Mouse (Mus musculus) erythroblast, adult 5-6 weeks (primary cell): Measurements from ENCODE around the gene Fbxo9. TPM values are rescaled to one million over a fixed set of nuclear protein-coding genes. Genes with fewer than 3 reads are reported as not detected.
"Not testable (repeated sequence)": the region's sequence is repeated elsewhere in the genome, so short reads cannot be mapped to it uniquely, and the experiment has no call there.

Experiments
- ATAC-seq: replicated peaks from 2 replicates; pipeline ENCODE4 v1.8.0; 2016; ENCODE audit warnings: moderate number of reproducible peaks, mild to moderate bottlenecking, moderate TSS enrichment, inconsistent platforms; ENCODE audit not compliant: poor library complexity, low FRiP score, severe bottlenecking
- total RNA-seq, 2 experiments: library from RNA; stranded (forward) in 1 of 2; stranded (reverse) in 1 of 2; fragments of 150-400 nt in 1 of 2; fragments of 200-764, 138-1000 nt in 1 of 2; gene quantifications; 2 replicates each; pipeline versions ENCODE4 v1.2.3 to v1.2.4; 2015 to 2017; ENCODE audit warnings: low replicate concordance in 2 of 2

Fbxo9 gene
- total RNA-seq, 2 experiments from 2014 or later, result 517 to 741 TPM

- ATAC-seq, result no peak
Measured at GRCm38 (mm10) chr9:78075256-78075655, 33.6 kb downstream of the Fbxo9 start.

GRCm38 (mm10) chr9:78073713-78074340 is 35.0 kb downstream of the Fbxo9 start:
- ATAC-seq, result no peak

GRCm38 (mm10) chr9:78073291-78073690 is 35.6 kb downstream of the Fbxo9 start:
- ATAC-seq, result not testable (repeated sequence)

- no peak for ATAC-seq
Measured at GRCm38 (mm10) chr9:78071626-78072025, 37.2 kb downstream of the Fbxo9 start.

GRCm38 (mm10) chr9:78070496-78070895 is 38.4 kb downstream of the Fbxo9 start:
- no peak for ATAC-seq

- no peak for ATAC-seq
Measured at GRCm38 (mm10) chr9:78064121-78064520, 44.7 kb downstream of the Fbxo9 start.

- no peak for ATAC-seq
Measured at GRCm38 (mm10) chr9:78062392-78062791, 46.5 kb downstream of the Fbxo9 start.

- ATAC-seq, result 0 out of 2 replicates have a peak, but pooled peaks have one; percentile 25
Measured at GRCm38 (mm10) chr9:78059525-78060120, 49.2 kb downstream of the Fbxo9 start.

- ATAC-seq, result no peak
Measured at GRCm38 (mm10) chr9:78054298-78054697, 54.6 kb downstream of the Fbxo9 start.

- ATAC-seq, result no peak
Measured at GRCm38 (mm10) chr9:78053821-78054220, 55.0 kb downstream of the Fbxo9 start.

GRCm38 (mm10) chr9:78051677-78052076 is 57.2 kb downstream of the Fbxo9 start, which contains the start of gene Gcm1:
Gcm1 (plus strand) TSS chr9:78051924.
- no peak for ATAC-seq

GRCm38 (mm10) chr9:78050452-78050970 is 58.4 kb downstream of the Fbxo9 start:
- no peak for ATAC-seq

GRCm38 (mm10) chr9:78046755-78047154 is 62.1 kb downstream of the Fbxo9 start:
- ATAC-seq, result no peak

GRCm38 (mm10) chr9:78045171-78045570 is 63.7 kb downstream of the Fbxo9 start:
- no peak for ATAC-seq

- peak; percentile 93 for ATAC-seq
Measured at GRCm38 (mm10) chr9:78038755-78039489, 69.9 kb downstream of the Fbxo9 start.

- no peak for ATAC-seq
Measured at GRCm38 (mm10) chr9:78035831-78036230, 73.0 kb downstream of the Fbxo9 start.

- ATAC-seq, result no peak
Measured at GRCm38 (mm10) chr9:78035296-78035695, 73.6 kb downstream of the Fbxo9 start.

GRCm38 (mm10) chr9:78032930-78033329 is 75.9 kb downstream of the Fbxo9 start:
- ATAC-seq, result no peak
